Mouse (Mus musculus) hindbrain, embryonic 11.5 days (tissue): Measurements from ENCODE around the gene Mbnl2. TPM values are rescaled to one million over a fixed set of nuclear protein-coding genes. Genes with fewer than 3 reads are reported as not detected.

Source experiments
- ATAC-seq: fragments of 200-750 bp; cut with Nextera tagmentation; 2 replicates; pipeline ENCODE4 v1.8.0; 2017; ENCODE audit warnings: mild to moderate bottlenecking, moderate TSS enrichment, moderate library complexity; ENCODE audit not compliant: low FRiP score
- DNase-seq: peaks from one replicate; pipeline ENCODE4 v3.0.0-alpha.2; 2015; ENCODE audit warnings: low spot score
- H3K27ac ChIP-seq: fragments of 300-500 bp; sonication (generic); 2 replicates; pipeline ENCODE4 v1.5.1; 2014; ENCODE audit warnings: mild to moderate bottlenecking, low read depth, low read length
- H3K27me3 ChIP-seq: fragments of 300-500 bp; sonication (generic); 2 replicates; pipeline ENCODE4 v1.6.1; 2014; ENCODE audit warnings: mild to moderate bottlenecking, low read length, moderate library complexity, mixed read lengths; ENCODE audit not compliant: control insufficient read depth, insufficient read depth
- H3K36me3 ChIP-seq: fragments of 300-500 bp; sonication (generic); 2 replicates; pipeline ENCODE4 v1.6.1; 2014; ENCODE audit warnings: mild to moderate bottlenecking, low read length, moderate library complexity, mixed read lengths; ENCODE audit not compliant: control insufficient read depth, insufficient read depth
- H3K4me1 ChIP-seq: fragments of 300-500 bp; sonication (generic); replicated peaks from 2 replicates; pipeline ENCODE4 v1.6.1; 2014; ENCODE audit warnings: low read length, mixed read lengths; ENCODE audit not compliant: control insufficient read depth, insufficient read depth
- H3K4me2 ChIP-seq: fragments of 300-500 bp; sonication (generic); replicated peaks from 2 replicates; pipeline ENCODE4 v1.6.1; 2014; ENCODE audit warnings: mild to moderate bottlenecking, low read depth, low read length
- H3K4me3 ChIP-seq: fragments of 300-500 bp; sonication (generic); 2 replicates; pipeline ENCODE4 v1.5.1; 2014; ENCODE audit warnings: low read depth, low read length
- H3K9ac ChIP-seq: fragments of 300-500 bp; sonication (generic); 2 replicates; pipeline ENCODE4 v1.6.1; 2014; ENCODE audit warnings: low read depth, low read length
- H3K9me3 ChIP-seq: fragments of 300-500 bp; sonication (generic); 2 replicates; pipeline ENCODE4 v1.6.1; 2016; ENCODE audit warnings: low read length; ENCODE audit not compliant: control insufficient read depth
- WGBS: fragments of 180-500 bp; shearing (Covaris S2); extraction: QIAGEN DNeasy Blood & Tissue Kit; methylation state at CpG from one replicate; pipeline ENCODE4 v1.1.7; 2014; 5-methylcytosine and 5-hydroxymethylcytosine counted together
- polyA plus RNA-seq: library from polyadenylated mRNA; unstranded; fragments of >200 nt; fragmentation: Nextera tagmentation; extraction: Ambion mirVana; gene quantifications from 2 replicates; pipeline ENCODE4 v1.2.1, GENCODE M21; 2014

The Mbnl2 gene
- polyA plus RNA-seq, 1 experiment from 2014 or later: 50.1 TPM

GRCm38 (mm10) chr14:120256146-120256545, 19.3 kb upstream of the Mbnl2 start:
- Histone ChIP-seq H3K27ac (no peak overlapping the region), H3K4me1 (no peaks in the 10 kb centered on the region), H3K9me3 (no peaks in the 10 kb centered on the region), H3K36me3 (no peaks in the 10 kb centered on the region), H3K27me3 (no peaks in the 10 kb centered on the region), H3K4me3 (no peak overlapping the region), H3K4me2 (no peak overlapping the region), H3K9ac (no peak overlapping the region)
- WGBS: 97% methylated on average over 2 of the region's 2 CpGs
- ATAC-seq (no peak), DNase-seq (no peak)

DNA sequence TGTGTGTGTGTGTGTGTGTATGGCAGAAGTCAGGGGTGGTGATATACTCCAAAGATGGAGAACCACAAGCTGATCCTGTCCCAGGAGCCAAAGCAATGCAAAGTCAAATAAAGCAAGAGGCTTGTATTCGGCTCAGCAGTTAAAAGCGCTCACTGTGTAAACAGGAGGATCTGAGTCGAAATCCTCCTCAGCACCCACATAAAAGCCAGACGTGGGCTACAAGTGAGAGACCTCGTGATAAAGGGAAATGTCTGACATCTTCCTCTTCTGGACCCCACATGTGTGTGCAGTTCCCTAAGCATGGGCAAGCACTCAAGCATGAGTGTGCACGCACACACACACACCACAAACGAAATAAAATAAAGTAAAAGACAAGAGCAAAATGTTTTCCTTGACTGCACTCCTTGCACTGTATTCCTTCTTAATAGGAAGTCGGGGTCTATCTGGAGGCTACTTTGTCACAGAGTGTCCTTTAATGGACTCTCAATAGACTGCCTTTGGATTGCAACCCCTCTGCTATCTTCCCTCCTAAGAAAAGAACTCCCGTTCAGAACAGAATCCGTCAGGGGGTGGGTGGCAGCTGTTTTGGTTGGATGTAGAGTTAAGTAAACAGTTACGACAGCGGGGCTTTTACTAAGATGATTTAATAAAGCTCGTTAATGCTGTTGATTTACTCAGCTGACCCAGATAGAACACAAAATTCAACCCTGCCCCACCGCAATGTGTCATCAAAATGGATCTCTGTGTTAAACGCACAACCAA, 18.7 kb upstream of the Mbnl2 start:
- Histone ChIP-seq H3K4me1 (no peaks in the 10 kb centered on the region), H3K4me3 (no peak overlapping the region), H3K36me3 (no peaks in the 10 kb centered on the region), H3K27me3 (no peaks in the 10 kb centered on the region), H3K27ac (no peak overlapping the region), H3K9me3 (no peaks in the 10 kb centered on the region), H3K4me2 (no peak overlapping the region), H3K9ac (no peak overlapping the region)
- WGBS: 85% methylated on average over 15 of the region's 15 CpGs
- DNase-seq (no peak), ATAC-seq (no peak)

DNA sequence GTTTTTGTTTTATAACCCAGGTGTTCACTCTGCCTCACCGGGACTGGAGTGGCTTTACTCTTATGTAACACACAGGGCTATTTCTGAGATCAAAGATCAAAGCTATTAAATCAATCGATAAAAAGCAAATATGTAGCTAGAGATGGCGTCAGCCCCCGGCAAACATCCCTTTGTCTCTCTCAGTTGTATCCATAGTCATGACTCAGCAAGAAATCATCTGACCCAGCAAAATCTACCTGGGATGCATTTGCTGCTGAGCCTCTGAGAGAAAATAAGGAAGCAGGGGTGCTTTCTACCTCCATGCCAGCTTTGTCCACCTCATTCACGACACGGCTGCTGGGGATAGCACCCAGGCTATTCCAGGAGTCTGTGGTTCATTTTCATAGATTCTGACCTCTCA, 18.0 kb upstream of the Mbnl2 start:
- WGBS: 84% methylated on average over 6 of the region's 6 CpGs
- H3K9ac ChIP-seq: no peak overlapping the region
- no peak overlapping the region for H3K4me3 ChIP-seq
- H3K4me1 ChIP-seq: no peaks in the 10 kb centered on the region
- no peak overlapping the region for H3K27ac ChIP-seq
- H3K4me2 ChIP-seq: no peak overlapping the region
- no peaks in the 10 kb centered on the region for H3K36me3 ChIP-seq
- ATAC-seq (no peak), DNase-seq (no peak)
- H3K27me3 ChIP-seq: no peaks in the 10 kb centered on the region
- H3K9me3 ChIP-seq: no peaks in the 10 kb centered on the region

DNA sequence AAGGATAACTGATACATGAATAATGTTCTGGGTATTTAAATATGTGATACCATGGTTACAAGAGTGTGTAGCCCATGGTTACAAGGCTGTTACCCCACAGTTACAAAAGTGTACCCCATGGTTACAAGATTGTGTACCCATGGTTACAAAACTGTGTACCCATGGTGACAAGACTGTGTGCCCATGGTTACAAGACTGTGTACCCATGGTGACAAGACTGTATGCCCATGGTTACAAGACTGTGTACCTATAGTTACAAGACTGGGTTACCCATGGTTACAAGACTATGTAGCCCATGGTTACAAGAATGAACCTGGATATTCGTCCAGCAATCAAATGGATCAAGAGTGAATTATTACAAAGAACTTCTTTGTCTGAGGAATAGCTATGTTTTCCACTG, 16.0 kb upstream of the Mbnl2 start:
- DNase-seq (peak; percentile 25), ATAC-seq (no peak)
- no peak overlapping the region for H3K27ac ChIP-seq
- WGBS: 86% methylated on average over 1 of the region's 1 CpGs
- H3K27me3 ChIP-seq: no peaks in the 10 kb centered on the region
- no peak overlapping the region for H3K4me3 ChIP-seq
- no peaks in the 10 kb centered on the region for H3K9me3 ChIP-seq
- no peak overlapping the region for H3K9ac ChIP-seq
- no peaks in the 10 kb centered on the region for H3K4me1 ChIP-seq
- H3K36me3 ChIP-seq: no peaks in the 10 kb centered on the region
- no peak overlapping the region for H3K4me2 ChIP-seq

DNA sequence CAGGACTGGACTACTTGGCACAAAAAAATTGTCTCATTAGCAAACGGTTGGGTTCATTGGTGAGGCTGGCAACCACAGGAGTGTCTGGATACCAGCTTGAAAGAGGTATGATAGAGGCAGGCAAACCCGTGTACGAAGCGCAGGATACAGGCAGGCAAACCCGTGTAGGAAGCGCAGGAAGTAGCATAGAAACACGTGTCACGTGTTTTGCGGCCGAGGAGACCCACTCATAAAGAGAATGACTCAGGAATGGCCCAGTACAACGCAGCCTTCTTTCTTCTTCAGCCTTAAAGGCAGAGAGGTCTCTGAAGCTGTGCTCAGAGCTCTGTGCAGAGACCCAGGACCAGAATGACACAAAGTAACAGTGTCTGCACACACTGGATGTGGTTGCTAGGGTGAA, 13.9 kb upstream of the Mbnl2 start:
- WGBS: 92% methylated on average over 11 of the region's 11 CpGs
- DNase-seq: no peak
- ATAC-seq: no peak
- no peak overlapping the region for H3K27ac ChIP-seq
- H3K9ac ChIP-seq: no peak overlapping the region
- no peak overlapping the region for H3K4me3 ChIP-seq
- H3K4me1 ChIP-seq: no peaks in the 10 kb centered on the region
- no peaks in the 10 kb centered on the region for H3K36me3 ChIP-seq
- H3K9me3 ChIP-seq: no peaks in the 10 kb centered on the region
- H3K27me3 ChIP-seq: no peaks in the 10 kb centered on the region
- no peak overlapping the region for H3K4me2 ChIP-seq

DNA sequence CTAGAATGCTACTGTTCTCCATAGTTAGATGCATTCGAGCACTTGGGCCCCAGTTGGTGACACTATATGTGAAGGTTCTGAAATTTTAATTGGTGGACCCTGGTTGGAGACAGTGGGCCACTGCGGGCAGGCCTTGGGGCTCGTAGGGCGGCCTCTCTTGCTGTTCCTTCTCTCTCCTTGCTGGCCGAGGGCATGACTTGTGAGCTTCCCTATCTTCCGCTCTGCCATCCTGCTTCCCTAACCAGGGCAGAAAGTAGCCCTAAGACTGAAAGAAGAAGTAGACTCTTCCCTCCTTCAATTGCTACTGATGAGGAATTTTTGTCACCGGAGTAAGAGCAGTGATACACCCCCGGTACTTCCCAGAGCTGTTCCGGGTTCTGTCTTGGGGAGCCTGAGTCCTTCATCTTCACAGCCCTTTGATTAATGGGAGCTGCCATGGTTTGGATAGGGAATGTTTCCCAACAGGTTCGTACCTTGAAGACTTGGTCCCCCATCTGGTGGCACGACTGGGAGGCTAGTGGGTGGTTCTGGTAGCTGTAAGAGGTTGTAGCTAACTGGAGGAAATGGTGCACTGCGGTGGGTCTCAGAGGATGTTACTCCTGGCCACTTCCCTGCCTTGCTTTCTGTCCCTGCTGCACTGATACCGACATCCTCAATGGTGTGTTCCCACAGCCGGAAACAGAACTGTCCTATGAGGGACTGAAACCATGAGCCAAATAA, 12.6 kb upstream of the Mbnl2 start:
- Histone ChIP-seq H3K27me3 (no peaks in the 10 kb centered on the region), H3K9ac (no peak overlapping the region), H3K4me3 (no peak overlapping the region), H3K4me1 (no peaks in the 10 kb centered on the region), H3K36me3 (no peaks in the 10 kb centered on the region), H3K27ac (no peak overlapping the region), H3K4me2 (no peak overlapping the region), H3K9me3 (no peaks in the 10 kb centered on the region)
- no peak for DNase-seq
- no peak for ATAC-seq
- WGBS: 88% methylated on average over 14 of the region's 14 CpGs

- Histone ChIP-seq H3K4me1 (no peaks in the 10 kb centered on the region), H3K4me3 (no peak overlapping the region), H3K4me2 (no peak overlapping the region), H3K27me3 (no peaks in the 10 kb centered on the region), H3K9me3 (no peaks in the 10 kb centered on the region), H3K9ac (no peak overlapping the region), H3K36me3 (no peaks in the 10 kb centered on the region), H3K27ac (no peak overlapping the region)
- WGBS: 80% methylated on average over 11 of the region's 11 CpGs
- peak; percentile 63 for DNase-seq
- ATAC-seq: no peak
These were observed 11.9 kb upstream of the Mbnl2 start for GRCm38 (mm10) chr14:120263380-120264135.

GRCm38 (mm10) chr14:120265886-120266285, 9.6 kb upstream of the Mbnl2 start:
- no peaks in the 10 kb centered on the region for H3K4me1 ChIP-seq
- no peak overlapping the region for H3K4me3 ChIP-seq
- no peaks in the 10 kb centered on the region for H3K27me3 ChIP-seq
- DNase-seq (no peak), ATAC-seq (no peak)
- H3K4me2 ChIP-seq: no peak overlapping the region
- no peak overlapping the region for H3K9ac ChIP-seq
- no peaks in the 10 kb centered on the region for H3K36me3 ChIP-seq
- H3K27ac ChIP-seq: no peak overlapping the region
- no peaks in the 10 kb centered on the region for H3K9me3 ChIP-seq
